Mouse (Mus musculus): ENCODE measurements around the gene Col25a1. TPM values are rescaled to one million over a fixed set of nuclear protein-coding genes. Genes with fewer than 3 reads are reported as not detected.

The Col25a1 gene
- polyA plus RNA-seq, 1 experiment = 9.1 TPM

- TF ChIP-seq CTCF (IDR thresholded peaks at IDR 0.05; ENCODE audit: extremely low read depth, insufficient read depth, low read length) = no peak
- TF ChIP-seq POLR2A (IDR thresholded peaks at IDR 0.05; ENCODE audit: extremely low read depth, insufficient read depth, low read length) = no peak
- Histone ChIP-seq H3K4me1 (ENCODE audit: control insufficient read depth, insufficient read depth, low read length) (no peaks in the 10 kb centered on the region), H3K4me3 (ENCODE audit: insufficient read depth, low read length) (no peak overlapping the region), H3K27ac (ENCODE audit: insufficient read depth, low read length) (no peak overlapping the region)
These were observed 101.6 kb downstream of the Col25a1 start for GRCm38 (mm10) chr3:130232944-130233343.

GRCm38 (mm10) chr3:130235233-130235632 lies 103.9 kb downstream of the Col25a1 start:
- H3K27ac ChIP-seq (ENCODE audit: insufficient read depth, low read length) = no peak overlapping the region
- no peak overlapping the region for H3K4me3 ChIP-seq (ENCODE audit: insufficient read depth, low read length)
- no peak for TF ChIP-seq POLR2A (IDR thresholded peaks at IDR 0.05; ENCODE audit: extremely low read depth, insufficient read depth, low read length)
- TF ChIP-seq CTCF (IDR thresholded peaks at IDR 0.05; ENCODE audit: extremely low read depth, insufficient read depth, low read length) = no peak
- no peaks in the 10 kb centered on the region for H3K4me1 ChIP-seq (ENCODE audit: control insufficient read depth, insufficient read depth, low read length)

GRCm38 (mm10) chr3:130236129-130236528 lies 104.8 kb downstream of the Col25a1 start:
- Histone ChIP-seq H3K4me3 (ENCODE audit: insufficient read depth, low read length) (no peak overlapping the region), H3K27ac (ENCODE audit: insufficient read depth, low read length) (no peak overlapping the region), H3K4me1 (ENCODE audit: control insufficient read depth, insufficient read depth, low read length) (no peaks in the 10 kb centered on the region)
- TF ChIP-seq POLR2A (IDR thresholded peaks at IDR 0.05; ENCODE audit: extremely low read depth, insufficient read depth, low read length) (no peak), CTCF (IDR thresholded peaks at IDR 0.05; ENCODE audit: extremely low read depth, insufficient read depth, low read length) (no peak)

DNA sequence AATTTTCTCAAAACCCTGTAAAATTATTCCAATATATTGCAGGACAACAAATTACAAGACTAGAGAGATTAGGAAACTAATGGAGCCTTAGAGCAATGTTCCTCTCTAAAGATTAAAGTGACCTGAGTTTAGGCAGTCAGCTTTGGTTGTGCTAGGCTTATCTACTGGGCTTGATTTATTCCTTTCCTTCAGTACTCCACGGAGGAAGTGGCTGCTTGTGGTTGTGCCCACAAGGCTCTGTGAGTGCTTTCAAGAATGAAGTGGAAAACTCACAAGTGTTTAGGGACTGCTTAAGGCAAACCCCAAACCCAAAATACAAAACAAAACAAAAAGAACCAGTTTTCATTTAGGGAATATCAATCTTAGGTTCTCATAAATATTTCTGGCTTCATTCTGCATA lies 106.6 kb downstream of the Col25a1 start:
- H3K27ac ChIP-seq (ENCODE audit: insufficient read depth, low read length) = no peak overlapping the region
- no peaks in the 10 kb centered on the region for H3K4me1 ChIP-seq (ENCODE audit: control insufficient read depth, insufficient read depth, low read length)
- H3K4me3 ChIP-seq (ENCODE audit: insufficient read depth, low read length) = no peak overlapping the region
- TF ChIP-seq CTCF (IDR thresholded peaks at IDR 0.05; ENCODE audit: extremely low read depth, insufficient read depth, low read length) (no peak), POLR2A (IDR thresholded peaks at IDR 0.05; ENCODE audit: extremely low read depth, insufficient read depth, low read length) (no peak)

DNA sequence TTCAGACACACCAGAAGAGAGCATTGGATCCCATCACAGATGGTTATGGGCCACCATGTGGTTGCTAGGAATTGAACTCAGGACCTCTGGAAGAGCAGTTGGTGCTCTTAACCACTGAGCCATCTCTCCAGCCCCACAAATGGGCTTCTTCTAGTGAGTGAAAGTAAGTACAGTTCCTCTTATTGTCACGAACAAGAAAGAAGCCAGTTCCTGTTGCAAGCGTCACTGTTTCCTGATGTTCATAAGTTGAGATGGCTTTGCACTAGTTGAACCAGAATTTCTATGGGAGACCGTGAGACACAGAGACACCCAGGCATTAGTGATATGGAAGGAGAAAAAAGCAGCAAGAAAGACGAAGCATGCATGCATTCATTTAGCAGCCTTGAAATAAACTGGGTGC lies 110.6 kb downstream of the Col25a1 start:
- no peak overlapping the region for H3K4me3 ChIP-seq (ENCODE audit: insufficient read depth, low read length)
- TF ChIP-seq CTCF (IDR thresholded peaks at IDR 0.05; ENCODE audit: extremely low read depth, insufficient read depth, low read length) (no peak), POLR2A (IDR thresholded peaks at IDR 0.05; ENCODE audit: extremely low read depth, insufficient read depth, low read length) (no peak)
- no peak overlapping the region for H3K27ac ChIP-seq (ENCODE audit: insufficient read depth, low read length)
- no peaks in the 10 kb centered on the region for H3K4me1 ChIP-seq (ENCODE audit: control insufficient read depth, insufficient read depth, low read length)

GRCm38 (mm10) chr3:130242647-130243296 lies 111.5 kb downstream of the Col25a1 start:
- Histone ChIP-seq H3K27ac (ENCODE audit: insufficient read depth, low read length) (no peak overlapping the region), H3K4me1 (ENCODE audit: control insufficient read depth, insufficient read depth, low read length) (no peaks in the 10 kb centered on the region), H3K4me3 (ENCODE audit: insufficient read depth, low read length) (no peak overlapping the region)
- TF ChIP-seq POLR2A (IDR thresholded peaks at IDR 0.05; ENCODE audit: extremely low read depth, insufficient read depth, low read length) (no peak), CTCF (IDR thresholded peaks at IDR 0.05; ENCODE audit: extremely low read depth, insufficient read depth, low read length) (no peak)

- Histone ChIP-seq H3K27ac (ENCODE audit: insufficient read depth, low read length) (no peak overlapping the region), H3K4me3 (ENCODE audit: insufficient read depth, low read length) (no peak overlapping the region), H3K4me1 (ENCODE audit: control insufficient read depth, insufficient read depth, low read length) (no peaks in the 10 kb centered on the region)
- TF ChIP-seq POLR2A (IDR thresholded peaks at IDR 0.05; ENCODE audit: extremely low read depth, insufficient read depth, low read length) (no peak), CTCF (IDR thresholded peaks at IDR 0.05; ENCODE audit: extremely low read depth, insufficient read depth, low read length) (no peak)
These were observed 121.1 kb downstream of the Col25a1 start for GRCm38 (mm10) chr3:130252355-130252754.

DNA sequence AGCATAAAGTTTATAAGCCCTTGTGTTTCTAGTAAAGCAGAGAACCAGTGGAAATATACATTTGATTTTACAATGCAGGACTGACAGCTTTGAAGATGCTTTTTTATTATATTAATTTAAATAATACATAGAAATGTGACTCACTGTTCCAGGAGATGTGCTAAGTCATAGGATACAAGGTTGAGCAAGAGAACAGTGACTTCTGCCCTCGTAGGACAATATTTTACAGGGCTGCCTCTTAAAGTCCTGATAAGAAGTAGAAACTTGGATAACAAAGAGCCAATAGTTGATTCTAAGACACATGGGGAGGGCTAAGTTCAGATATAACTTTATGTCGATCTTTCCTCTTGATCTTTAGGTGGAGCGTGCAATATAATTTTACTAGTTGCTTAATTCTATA lies 124.8 kb downstream of the Col25a1 start:
- no peak overlapping the region for H3K4me3 ChIP-seq (ENCODE audit: insufficient read depth, low read length)
- TF ChIP-seq POLR2A (IDR thresholded peaks at IDR 0.05; ENCODE audit: extremely low read depth, insufficient read depth, low read length) (no peak), CTCF (IDR thresholded peaks at IDR 0.05; ENCODE audit: extremely low read depth, insufficient read depth, low read length) (no peak)
- H3K4me1 ChIP-seq (ENCODE audit: control insufficient read depth, insufficient read depth, low read length) = no peaks in the 10 kb centered on the region
- no peak overlapping the region for H3K27ac ChIP-seq (ENCODE audit: insufficient read depth, low read length)

- no peak for TF ChIP-seq POLR2A (IDR thresholded peaks at IDR 0.05; ENCODE audit: extremely low read depth, insufficient read depth, low read length)
- TF ChIP-seq CTCF (IDR thresholded peaks at IDR 0.05; ENCODE audit: extremely low read depth, insufficient read depth, low read length) = no peak
- Histone ChIP-seq H3K27ac (ENCODE audit: insufficient read depth, low read length) (no peak overlapping the region), H3K4me3 (ENCODE audit: insufficient read depth, low read length) (no peak overlapping the region), H3K4me1 (ENCODE audit: control insufficient read depth, insufficient read depth, low read length) (no peaks in the 10 kb centered on the region)
These were observed 125.3 kb downstream of the Col25a1 start for GRCm38 (mm10) chr3:130256610-130257009.

DNA sequence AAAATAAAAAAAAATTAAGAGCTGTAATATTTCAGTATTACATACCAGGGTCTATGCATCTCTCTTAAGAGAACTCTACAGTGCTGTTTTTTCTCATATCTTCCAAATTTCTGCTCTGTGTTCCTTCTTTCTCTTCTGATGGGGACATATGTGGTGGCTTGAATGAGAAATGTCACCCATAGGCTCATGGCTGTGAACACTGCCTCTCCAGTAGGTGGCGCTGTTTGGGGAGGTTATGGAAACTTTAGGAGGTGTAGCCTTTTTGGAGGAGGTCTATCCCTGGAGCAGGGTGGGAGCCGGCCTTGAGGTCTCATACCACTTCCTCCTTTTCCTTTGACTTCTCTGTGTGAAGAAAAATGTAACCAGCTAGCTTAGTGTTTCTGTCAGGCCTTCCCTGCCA lies 128.4 kb downstream of the Col25a1 start:
- Histone ChIP-seq H3K4me1 (ENCODE audit: control insufficient read depth, insufficient read depth, low read length) (no peaks in the 10 kb centered on the region), H3K27ac (ENCODE audit: insufficient read depth, low read length) (no peak overlapping the region), H3K4me3 (ENCODE audit: insufficient read depth, low read length) (no peak overlapping the region)
- TF ChIP-seq POLR2A (IDR thresholded peaks at IDR 0.05; ENCODE audit: extremely low read depth, insufficient read depth, low read length) (no peak), CTCF (IDR thresholded peaks at IDR 0.05; ENCODE audit: extremely low read depth, insufficient read depth, low read length) (no peak)
